Mouse (Mus musculus) lung, postnatal 0 days (tissue): ENCODE measurements at regions not wholly inside any gene's neighbourhood (a gene's known extent, or its start where the extent isn't known, plus 50 kb on each side); places are given as distances from the start of the nearest gene placed in this dataset.

Experiments
- ATAC-seq: fragments of 200-750 bp; cut with Nextera tagmentation; 2 replicates; pipeline ENCODE4 v1.8.0; 2017; ENCODE audit warnings: moderate library complexity
- DNase-seq: peaks from one replicate; pipeline ENCODE4 v3.0.0-alpha.2; 2016; ENCODE audit warnings: low spot score
- H3K27ac ChIP-seq: fragments of 300-500 bp; sonication (generic); 2 replicates; pipeline ENCODE4 v1.5.1; 2014; ENCODE audit warnings: antibody characterized with exemption, mild to moderate bottlenecking, low read length, mixed read lengths
- H3K27me3 ChIP-seq: fragments of 300-500 bp; sonication (generic); replicated peaks from 2 replicates; pipeline ENCODE4 v1.6.1; 2014; ENCODE audit warnings: low read length, mixed read lengths; ENCODE audit not compliant: insufficient read depth
- H3K36me3 ChIP-seq: fragments of 300-500 bp; sonication (generic); 2 replicates; pipeline ENCODE4 v1.6.1; 2014; ENCODE audit warnings: low read length, mixed read lengths; ENCODE audit not compliant: insufficient read depth
- H3K4me1 ChIP-seq: fragments of 300-500 bp; sonication (generic); 2 replicates; pipeline ENCODE4 v1.6.1; 2014; ENCODE audit warnings: antibody characterized with exemption, low read depth, low read length, mixed read lengths; ENCODE audit not compliant: insufficient read depth
- H3K4me2 ChIP-seq: fragments of 300-500 bp; sonication (generic); replicated peaks from 2 replicates; pipeline ENCODE4 v1.6.1; 2014; ENCODE audit warnings: low read depth, mild to moderate bottlenecking, low read length, moderate library complexity, mixed read lengths
- H3K4me3 ChIP-seq: fragments of 300-500 bp; sonication (generic); 2 replicates; pipeline ENCODE4 v1.5.1; 2014; ENCODE audit warnings: low read depth, low read length
- H3K9ac ChIP-seq: fragments of 300-500 bp; sonication (generic); replicated peaks from 2 replicates; pipeline ENCODE4 v1.6.1; 2014; ENCODE audit warnings: low read depth, mild to moderate bottlenecking
- H3K9me3 ChIP-seq: fragments of 300-500 bp; sonication (generic); 2 replicates; pipeline ENCODE4 v1.6.1; 2016; ENCODE audit warnings: low read length, mixed read lengths
- CTCF ChIP-seq: IDR thresholded peaks from 2 replicates; pipeline ENCODE4 v1.5.1; 2016; ENCODE audit warnings: antibody characterized with exemption, mild to moderate bottlenecking
- EP300 ChIP-seq: IDR thresholded peaks from 2 replicates; pipeline ENCODE4 v1.6.1; 2016; ENCODE audit warnings: antibody characterized with exemption, mild to moderate bottlenecking, control low read depth
- WGBS: fragments of 180-500 bp; shearing (Covaris S2); extraction: QIAGEN DNeasy Blood & Tissue Kit; methylation state at CpG from one replicate; pipeline ENCODE4 v1.1.7; 2014; 5-methylcytosine and 5-hydroxymethylcytosine counted together

- Histone ChIP-seq H3K4me3 (no peak overlapping the region), H3K4me2 (no peak overlapping the region), H3K27me3 (no peaks in the 10 kb centered on the region), H3K36me3 (no peaks in the 10 kb centered on the region), H3K9me3 (no peaks in the 10 kb centered on the region), H3K4me1 (no peaks in the 10 kb centered on the region), H3K27ac (no peak overlapping the region), H3K9ac (no peak overlapping the region)
- 52% methylated on average over 3 of the region's 3 CpGs for WGBS
- ATAC-seq: no peak
- TF ChIP-seq EP300: no peak
- TF ChIP-seq CTCF: no peak
- DNase-seq: no peak
Observed at GRCm38 (mm10) chr10:125810590-125810989, 155.4 kb upstream of the Lrig3 start.

DNA sequence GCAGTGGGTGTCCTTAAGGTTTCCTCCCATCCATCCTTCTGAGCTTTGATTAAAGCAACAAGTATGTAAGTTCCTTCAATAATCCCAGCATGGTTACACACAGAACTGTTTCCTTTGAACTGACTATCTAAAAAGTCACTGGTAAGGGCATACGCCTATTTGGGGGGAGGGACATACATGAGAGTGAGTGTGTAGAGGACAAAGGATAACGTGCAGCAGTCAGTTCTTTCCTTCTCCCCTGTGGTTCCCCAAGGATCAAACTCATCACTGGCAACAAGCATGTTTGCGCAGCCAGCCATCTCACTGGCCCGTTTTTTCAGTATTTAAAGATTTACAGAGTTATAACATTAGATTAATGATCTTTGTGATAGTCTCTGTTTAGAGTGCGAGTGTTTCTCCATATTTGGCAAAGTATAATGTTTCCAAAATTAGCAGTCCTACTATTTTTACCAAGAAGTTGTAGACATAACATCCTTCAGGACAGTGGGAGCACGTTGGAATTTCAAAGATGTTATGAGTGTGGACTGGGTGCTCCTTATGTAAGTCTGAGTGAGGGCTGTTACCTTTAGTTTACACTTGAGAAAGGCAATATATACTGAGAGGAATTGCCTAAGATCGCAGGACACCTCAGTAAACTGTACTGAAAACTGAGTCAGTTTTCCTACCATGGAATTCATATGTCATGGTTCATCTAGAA lies 151.6 kb upstream of the Lrig3 start:
- no peaks in the 10 kb centered on the region for H3K9me3 ChIP-seq
- H3K4me2 ChIP-seq: no peak overlapping the region
- no peak overlapping the region for H3K9ac ChIP-seq
- H3K27ac ChIP-seq: no peak overlapping the region
- ATAC-seq: no peak
- no peak for DNase-seq
- H3K27me3 ChIP-seq: no peaks in the 10 kb centered on the region
- no peaks in the 10 kb centered on the region for H3K4me1 ChIP-seq
- 42% methylated on average over 7 of the region's 7 CpGs for WGBS
- no peak overlapping the region for H3K4me3 ChIP-seq
- TF ChIP-seq EP300 (no peak), CTCF (no peak)
- no peaks in the 10 kb centered on the region for H3K36me3 ChIP-seq

GRCm38 (mm10) chr10:125832134-125832533 lies 133.8 kb upstream of the Lrig3 start:
- no peak for TF ChIP-seq EP300
- WGBS: 53% methylated on average over 5 of the region's 5 CpGs

DNA sequence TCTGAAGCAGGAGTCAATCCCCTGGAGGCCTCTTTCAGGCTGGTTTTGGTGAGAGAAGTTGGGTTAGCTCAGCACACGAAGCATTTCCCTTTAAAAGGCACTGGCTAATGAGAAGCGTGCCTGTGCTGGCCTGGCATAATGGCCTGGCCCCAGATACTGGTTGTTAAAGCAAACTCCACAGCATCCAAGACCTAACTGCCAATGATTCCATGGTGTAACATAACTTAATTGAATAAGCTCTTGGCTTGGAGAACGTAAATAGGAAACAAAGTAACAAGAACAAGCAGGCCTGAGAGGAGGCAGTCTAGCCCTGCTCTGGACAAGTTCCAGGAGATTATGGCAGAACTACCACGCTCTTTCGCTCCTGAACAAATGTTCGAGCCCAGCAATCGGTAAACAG lies 133.2 kb upstream of the Lrig3 start:
- 84% methylated on average over 7 of the region's 7 CpGs for WGBS
- DNase-seq (no peak), ATAC-seq (no peak)
- Histone ChIP-seq H3K4me2 (no peak overlapping the region), H3K27me3 (no peaks in the 10 kb centered on the region), H3K4me1 (no peaks in the 10 kb centered on the region), H3K36me3 (no peaks in the 10 kb centered on the region), H3K9me3 (no peaks in the 10 kb centered on the region), H3K4me3 (no peak overlapping the region), H3K27ac (no peak overlapping the region), H3K9ac (no peak overlapping the region)
- TF ChIP-seq CTCF: no peak
- TF ChIP-seq EP300: no peak

More at GRCm38 (mm10) chr10:125832134-125832533, 133.8 kb upstream of the Lrig3 start:
- Histone ChIP-seq H3K27me3 (no peaks in the 10 kb centered on the region), H3K4me1 (no peaks in the 10 kb centered on the region), H3K4me3 (no peak overlapping the region), H3K27ac (no peak overlapping the region), H3K9me3 (no peaks in the 10 kb centered on the region), H3K36me3 (no peaks in the 10 kb centered on the region), H3K9ac (no peak overlapping the region), H3K4me2 (no peak overlapping the region)
- ATAC-seq (no peak), DNase-seq (no peak)

DNA sequence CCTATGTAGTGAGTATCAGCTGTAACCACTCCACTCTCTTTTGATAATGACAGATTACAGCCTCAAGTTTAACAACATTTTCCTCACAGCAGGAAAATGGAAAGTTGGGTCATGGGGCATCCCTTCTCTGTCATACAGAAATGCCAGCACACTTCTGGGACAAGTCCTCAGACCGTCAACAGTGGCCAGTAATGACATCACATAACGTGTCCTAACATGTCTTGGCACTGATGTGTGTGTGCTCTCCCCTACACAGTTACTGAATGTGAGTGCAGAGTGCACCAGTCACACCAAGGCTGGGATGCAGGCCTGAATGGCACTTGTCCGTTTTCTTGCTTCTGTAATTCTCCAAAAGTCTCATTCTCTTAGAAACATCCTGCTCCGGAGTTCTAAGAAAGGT lies 132.0 kb upstream of the Lrig3 start:
- H3K9me3 ChIP-seq: no peaks in the 10 kb centered on the region
- TF ChIP-seq CTCF (no peak), EP300 (no peak)
- no peak for ATAC-seq
- no peak overlapping the region for H3K9ac ChIP-seq
- H3K27me3 ChIP-seq: no peaks in the 10 kb centered on the region
- no peak overlapping the region for H3K4me2 ChIP-seq
- H3K4me1 ChIP-seq: no peaks in the 10 kb centered on the region
- WGBS: 58% methylated on average over 4 of the region's 4 CpGs
- H3K36me3 ChIP-seq: no peaks in the 10 kb centered on the region
- DNase-seq: no peak
- H3K27ac ChIP-seq: no peak overlapping the region
- no peak overlapping the region for H3K4me3 ChIP-seq

DNA sequence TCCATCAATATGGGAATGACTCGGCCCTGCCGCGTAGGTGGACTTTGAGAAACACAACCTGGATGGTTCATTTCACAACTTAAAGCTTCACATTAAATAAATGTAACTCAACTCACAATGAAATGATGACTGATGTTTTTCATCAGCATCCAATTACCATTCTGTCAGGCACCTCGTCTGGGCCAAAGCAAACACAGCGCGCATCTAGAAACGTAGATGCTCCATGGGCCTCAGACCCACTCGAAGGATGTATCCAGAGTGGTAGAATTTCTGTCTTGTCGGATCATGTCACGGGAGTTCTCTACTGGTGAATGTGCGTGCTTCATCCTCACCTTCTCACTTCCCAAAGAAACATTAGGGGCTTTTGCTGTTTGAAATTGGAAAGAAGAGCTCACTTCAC lies 127.0 kb upstream of the Lrig3 start:
- H3K27ac ChIP-seq: no peak overlapping the region
- H3K27me3 ChIP-seq: no peaks in the 10 kb centered on the region
- no peaks in the 10 kb centered on the region for H3K4me1 ChIP-seq
- no peaks in the 10 kb centered on the region for H3K36me3 ChIP-seq
- no peaks in the 10 kb centered on the region for H3K9me3 ChIP-seq
- 72% methylated on average over 11 of the region's 11 CpGs for WGBS
- no peak overlapping the region for H3K4me3 ChIP-seq
- TF ChIP-seq EP300 (no peak), CTCF (no peak)
- H3K4me2 ChIP-seq: no peak overlapping the region
- ATAC-seq (no peak), DNase-seq (no peak)
- H3K9ac ChIP-seq: no peak overlapping the region
